Mouse (Mus musculus) erythroblast, embryonic 14.5 days (primary cell): ENCODE results near the gene Neurl2.

Source experiments
- GATA1 ChIP-seq: IDR thresholded peaks from 2 replicates; pipeline ENCODE4 v1.6.1; 2012; ENCODE audit warnings: low read length, inconsistent platforms, mixed read lengths
- TAL1 ChIP-seq: IDR thresholded peaks from 3 replicates; pipeline ENCODE4 v1.6.1; 2012; ENCODE audit warnings: low read length, inconsistent platforms, mixed read lengths

DNA sequence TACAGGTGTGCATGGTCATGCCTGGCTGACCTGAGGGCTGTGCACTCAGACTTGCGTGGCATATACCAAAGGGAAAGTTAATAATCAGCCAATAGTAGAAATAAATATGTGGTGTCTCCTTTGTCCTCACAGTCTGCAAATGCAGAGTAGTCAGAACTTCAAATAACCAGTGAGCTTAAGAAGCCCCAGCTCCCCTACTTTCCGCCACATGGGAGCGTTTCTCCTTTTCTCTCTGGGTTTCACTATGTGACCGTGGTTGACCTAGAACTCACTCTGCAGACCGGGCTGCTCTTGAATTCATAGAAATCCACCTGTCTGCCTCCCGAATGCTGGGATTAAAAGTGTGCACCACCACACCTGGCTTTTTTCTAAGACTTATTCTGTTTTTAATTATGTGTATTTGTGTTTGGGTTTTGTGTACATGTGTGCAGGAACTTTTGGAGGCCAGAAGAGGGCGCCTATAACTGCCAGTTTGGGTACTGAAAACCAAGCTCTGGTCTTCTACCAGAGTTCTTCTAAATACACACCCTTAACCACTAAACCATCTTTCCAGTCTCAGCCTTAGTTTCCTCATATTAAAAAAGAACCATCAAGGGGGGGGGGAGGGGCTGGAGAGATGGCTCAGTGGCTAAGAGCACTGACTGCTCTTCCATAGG is 49.2 kb downstream of the Neurl2 start:
- TF ChIP-seq TAL1 (no peak), GATA1 (no peak)
